Mouse (Mus musculus) forebrain, embryonic 16.5 days (tissue): ENCODE measurements around the gene Prkar2a. TPM values are rescaled to one million over a fixed set of nuclear protein-coding genes. Genes with fewer than 3 reads are reported as not detected.

ENCODE experiments used
- ATAC-seq: fragments of 200-750 bp; cut with Nextera tagmentation; 2 replicates; pipeline ENCODE4 v1.8.0; 2017; ENCODE audit warnings: mild to moderate bottlenecking, moderate library complexity
- H3K27ac ChIP-seq: fragments of 300-500 bp; sonication (generic); 2 replicates; pipeline ENCODE4 v1.5.1; 2014; ENCODE audit warnings: low read length, control low read depth
- H3K27me3 ChIP-seq: fragments of 300-500 bp; sonication (generic); replicated peaks from 2 replicates; pipeline ENCODE4 v1.6.1; 2014; ENCODE audit warnings: low read length; ENCODE audit not compliant: control insufficient read depth, insufficient read depth
- H3K36me3 ChIP-seq: fragments of 300-500 bp; sonication (generic); 2 replicates; pipeline ENCODE4 v1.6.1; 2014; ENCODE audit not compliant: control insufficient read depth, insufficient read depth
- H3K4me1 ChIP-seq: fragments of 300-500 bp; sonication (generic); replicated peaks from 2 replicates; pipeline ENCODE4 v1.6.1; 2014; ENCODE audit warnings: low read length; ENCODE audit not compliant: control insufficient read depth, insufficient read depth
- H3K4me2 ChIP-seq: fragments of 300-500 bp; sonication (generic); 2 replicates; pipeline ENCODE4 v1.6.1; 2014; ENCODE audit warnings: mild to moderate bottlenecking, low read length, control low read depth
- H3K4me3 ChIP-seq: fragments of 300-500 bp; sonication (generic); replicated peaks from 2 replicates; pipeline ENCODE4 v1.5.1; 2014; ENCODE audit warnings: mild to moderate bottlenecking, low read length, control low read depth
- H3K9ac ChIP-seq: fragments of 300-500 bp; sonication (generic); replicated peaks from 2 replicates; pipeline ENCODE4 v1.6.1; 2014; ENCODE audit warnings: low read depth, low read length, control low read depth
- H3K9me3 ChIP-seq: fragments of 300-500 bp; sonication (generic); 2 replicates; pipeline ENCODE4 v1.6.1; 2016; ENCODE audit warnings: low read length; ENCODE audit not compliant: control insufficient read depth
- WGBS: fragments of 180-500 bp; shearing (Covaris S2); extraction: QIAGEN DNeasy Blood & Tissue Kit; methylation state at CpG from one replicate; pipeline ENCODE4 v1.1.7; 2014; 5-methylcytosine and 5-hydroxymethylcytosine counted together
- polyA plus RNA-seq: library from polyadenylated mRNA; unstranded; fragments of >200 nt; fragmentation: Nextera tagmentation; extraction: Ambion mirVana; gene quantifications from 2 replicates; pipeline ENCODE4 v1.2.1, GENCODE M21; 2015

Gene Prkar2a
- polyA plus RNA-seq, 1 experiment from 2014 or later, result 41.3 TPM

DNA sequence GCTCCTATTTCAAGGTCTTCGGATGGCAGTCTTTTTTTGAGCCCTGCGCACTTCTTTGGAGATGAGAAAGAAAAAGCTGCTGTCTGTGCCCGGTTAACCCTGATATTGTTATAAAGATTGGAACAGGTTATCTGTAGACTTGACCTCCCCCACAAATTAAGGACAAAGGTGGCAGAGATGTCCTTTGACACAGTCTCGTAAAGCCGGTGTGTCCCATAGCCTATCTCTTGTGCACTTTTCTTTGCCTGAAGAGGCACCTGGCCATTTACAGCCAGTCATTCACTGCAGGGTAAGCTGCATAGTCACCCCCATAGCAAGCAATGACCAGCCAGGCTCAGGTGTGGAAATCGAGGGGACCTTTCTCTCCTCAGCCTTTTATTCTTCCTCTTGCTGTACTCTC, 26.5 kb upstream of the Prkar2a start:
- Histone ChIP-seq H3K9me3 (no peaks in the 10 kb centered on the region), H3K27me3 (no peaks in the 10 kb centered on the region), H3K4me2 (peak overlapping the region; percentile 67), H3K36me3 (no peaks in the 10 kb centered on the region), H3K27ac (no peak overlapping the region), H3K4me1 (peaks cover 8% of the 10 kb centered on the region; the same call in 1 of the 2 replicates), H3K9ac (peak overlapping the region; percentile 63), H3K4me3 (peak overlapping the region; percentile 71)
- WGBS, result 41% methylated on average over 6 of the region's 6 CpGs
- no peak for ATAC-seq

DNA sequence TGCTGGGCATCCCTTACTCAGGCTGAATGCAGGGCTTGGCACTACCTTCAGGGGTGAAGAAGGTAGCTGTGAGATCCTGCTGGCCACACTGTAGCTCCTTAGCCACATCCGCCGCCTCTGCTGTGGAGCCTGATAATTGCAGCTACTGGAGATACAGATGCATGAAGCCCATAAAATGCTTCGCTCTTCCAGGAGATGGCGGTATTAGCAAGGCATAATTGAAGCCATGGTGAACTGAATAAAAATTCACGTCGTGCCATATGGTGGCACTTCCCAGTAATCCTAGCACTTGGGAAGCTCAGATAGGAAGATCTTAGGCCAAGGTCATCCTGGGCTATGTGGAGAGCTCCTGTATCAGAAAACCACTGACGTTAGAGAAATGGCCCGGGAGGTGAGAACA, 19.2 kb upstream of the Prkar2a start:
- no peaks in the 10 kb centered on the region for H3K4me1 ChIP-seq
- no peak overlapping the region for H3K4me2 ChIP-seq
- no peak overlapping the region for H3K27ac ChIP-seq
- no peak overlapping the region for H3K9ac ChIP-seq
- H3K4me3 ChIP-seq, result no peak overlapping the region
- no peaks in the 10 kb centered on the region for H3K9me3 ChIP-seq
- ATAC-seq, result no peak
- no peaks in the 10 kb centered on the region for H3K27me3 ChIP-seq
- H3K36me3 ChIP-seq, result peaks cover 8% of the 10 kb centered on the region
- 58% methylated on average over 8 of the region's 8 CpGs for WGBS

GRCm38 (mm10) chr9:108673151-108673550, 16.0 kb upstream of the Prkar2a start:
- H3K4me1 ChIP-seq, result no peaks in the 10 kb centered on the region
- 50% methylated on average over 2 of the region's 2 CpGs for WGBS
- H3K4me2 ChIP-seq, result no peak overlapping the region
- no peaks in the 10 kb centered on the region for H3K27me3 ChIP-seq
- H3K36me3 ChIP-seq, result peaks cover 8% of the 10 kb centered on the region
- H3K9ac ChIP-seq, result no peak overlapping the region
- no peak overlapping the region for H3K4me3 ChIP-seq
- no peaks in the 10 kb centered on the region for H3K9me3 ChIP-seq
- no peak overlapping the region for H3K27ac ChIP-seq
- ATAC-seq, result no peak

GRCm38 (mm10) chr9:108680026-108680425, 9.1 kb upstream of the Prkar2a start:
- WGBS, result 94% methylated on average over 15 of the region's 15 CpGs
- Histone ChIP-seq H3K36me3 (peaks cover 2% of the 10 kb centered on the region; the same call in 1 of the 2 replicates), H3K27ac (no peak overlapping the region), H3K4me2 (no peak overlapping the region), H3K9ac (no peak overlapping the region), H3K4me3 (no peak overlapping the region), H3K4me1 (no peaks in the 10 kb centered on the region), H3K27me3 (no peaks in the 10 kb centered on the region), H3K9me3 (no peaks in the 10 kb centered on the region)
- ATAC-seq, result no peak

GRCm38 (mm10) chr9:108686475-108686887, 2.6 kb upstream of the Prkar2a start:
- Histone ChIP-seq H3K4me3 (no peak overlapping the region), H3K27me3 (no peaks in the 10 kb centered on the region), H3K36me3 (no peaks in the 10 kb centered on the region; the same call in 1 of the 2 replicates), H3K27ac (no peak overlapping the region), H3K4me2 (no peak overlapping the region), H3K9me3 (no peaks in the 10 kb centered on the region), H3K4me1 (0 out of 2 replicates have a peak, but pooled peaks cover 1% of the 10 kb centered on the region), H3K9ac (no peak overlapping the region)
- ATAC-seq, result no peak
- WGBS, result 53% methylated on average over 4 of the region's 4 CpGs

- no peak overlapping the region for H3K4me3 ChIP-seq
- ATAC-seq, result no peak
- H3K9me3 ChIP-seq, result no peaks in the 10 kb centered on the region
- H3K9ac ChIP-seq, result no peak overlapping the region
- H3K27me3 ChIP-seq, result no peaks in the 10 kb centered on the region
- H3K27ac ChIP-seq, result no peak overlapping the region
- WGBS, result 91% methylated on average over 6 of the region's 6 CpGs
- no peaks in the 10 kb centered on the region; the same call in 1 of the 2 replicates for H3K36me3 ChIP-seq
- H3K4me1 ChIP-seq, result 0 out of 2 replicates have a peak, but pooled peaks cover 4% of the 10 kb centered on the region
- H3K4me2 ChIP-seq, result no peak overlapping the region
Measured at GRCm38 (mm10) chr9:108687181-108687580, 1.9 kb upstream of the Prkar2a start.

GRCm38 (mm10) chr9:108687686-108688085, 1.4 kb upstream of the Prkar2a start:
- 70% methylated on average over 2 of the region's 2 CpGs for WGBS
- no peak overlapping the region for H3K27ac ChIP-seq
- no peak for ATAC-seq
- H3K4me3 ChIP-seq, result no peak overlapping the region
- H3K9me3 ChIP-seq, result no peaks in the 10 kb centered on the region
- 0 out of 2 replicates have a peak, but pooled peaks cover 4% of the 10 kb centered on the region for H3K4me1 ChIP-seq
- H3K27me3 ChIP-seq, result no peaks in the 10 kb centered on the region
- no peak overlapping the region for H3K9ac ChIP-seq
- H3K4me2 ChIP-seq, result no peak overlapping the region
- no peaks in the 10 kb centered on the region; the same call in 1 of the 2 replicates for H3K36me3 ChIP-seq

- no peak for ATAC-seq
- Histone ChIP-seq H3K27ac (no peak overlapping the region), H3K9ac (no peak overlapping the region), H3K9me3 (no peaks in the 10 kb centered on the region), H3K36me3 (no peaks in the 10 kb centered on the region; the same call in 1 of the 2 replicates), H3K4me3 (no peak overlapping the region), H3K27me3 (no peaks in the 10 kb centered on the region), H3K4me2 (no peak overlapping the region), H3K4me1 (peaks cover 10% of the 10 kb centered on the region)
- WGBS, result 76% methylated on average over 9 of the region's 9 CpGs
Measured at GRCm38 (mm10) chr9:108688451-108688850, 663 bp upstream of the Prkar2a start.

GRCm38 (mm10) chr9:108689993-108690392, 879 bp downstream of the Prkar2a start:
- no peak overlapping the region for H3K4me3 ChIP-seq
- 97% methylated on average over 1 of the region's 1 CpGs for WGBS
- no peak overlapping the region for H3K27ac ChIP-seq
- H3K36me3 ChIP-seq, result no peaks in the 10 kb centered on the region
- H3K27me3 ChIP-seq, result no peaks in the 10 kb centered on the region
- peaks cover 21% of the 10 kb centered on the region for H3K4me1 ChIP-seq
- ATAC-seq, result no peak
- no peaks in the 10 kb centered on the region for H3K9me3 ChIP-seq
- H3K9ac ChIP-seq, result no peak overlapping the region
- no peak overlapping the region for H3K4me2 ChIP-seq

DNA sequence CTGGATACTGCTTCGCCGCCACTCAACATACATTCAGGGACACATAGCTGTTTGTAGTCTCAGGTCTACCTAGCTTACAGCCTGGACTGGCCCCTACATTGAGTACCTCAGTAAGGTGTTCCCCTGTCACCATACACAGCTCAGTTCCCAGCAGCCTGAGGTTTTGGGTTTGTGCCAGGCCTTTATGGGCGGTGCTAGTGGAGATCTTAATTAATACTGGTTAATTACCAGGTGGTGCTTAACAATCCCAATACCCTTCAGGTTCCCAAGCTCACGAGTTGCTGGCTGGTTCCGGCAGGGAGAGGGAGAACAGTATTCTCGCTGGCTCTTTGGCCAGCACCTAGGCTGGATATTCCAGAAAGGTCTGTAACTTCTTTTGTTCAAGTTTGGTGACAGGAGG, 1.8 kb downstream of the Prkar2a start:
- no peak overlapping the region for H3K27ac ChIP-seq
- H3K4me2 ChIP-seq, result no peak overlapping the region
- no peaks in the 10 kb centered on the region for H3K36me3 ChIP-seq
- ATAC-seq, result no peak
- no peaks in the 10 kb centered on the region for H3K27me3 ChIP-seq
- H3K9me3 ChIP-seq, result no peaks in the 10 kb centered on the region
- WGBS, result 64% methylated on average over 6 of the region's 6 CpGs
- peaks cover 23% of the 10 kb centered on the region for H3K4me1 ChIP-seq
- no peak overlapping the region for H3K4me3 ChIP-seq
- no peak overlapping the region for H3K9ac ChIP-seq
